Mouse (Mus musculus) lung, adult 2 months (tissue): ENCODE measurements at regions not wholly inside any gene's neighbourhood (a gene's known extent, or its start where the extent isn't known, plus 50 kb on each side); places are given as distances from the start of the nearest gene placed in this dataset.

Source experiments
- CTCF ChIP-seq: fragments of 200-500 bp; IDR thresholded peaks from 2 replicates; pipeline ENCODE4 v1.5.1; 2011; ENCODE audit warnings: mild to moderate bottlenecking, low read length, control low read depth; ENCODE audit not compliant: insufficient read depth
- POLR2A ChIP-seq: fragments of 200-500 bp; IDR thresholded peaks from 2 replicates; pipeline ENCODE4 v1.6.1; 2011; ENCODE audit warnings: low read depth, mild to moderate bottlenecking, control low read depth, low read length, borderline replicate concordance; ENCODE audit errors: extremely low read depth

DNA sequence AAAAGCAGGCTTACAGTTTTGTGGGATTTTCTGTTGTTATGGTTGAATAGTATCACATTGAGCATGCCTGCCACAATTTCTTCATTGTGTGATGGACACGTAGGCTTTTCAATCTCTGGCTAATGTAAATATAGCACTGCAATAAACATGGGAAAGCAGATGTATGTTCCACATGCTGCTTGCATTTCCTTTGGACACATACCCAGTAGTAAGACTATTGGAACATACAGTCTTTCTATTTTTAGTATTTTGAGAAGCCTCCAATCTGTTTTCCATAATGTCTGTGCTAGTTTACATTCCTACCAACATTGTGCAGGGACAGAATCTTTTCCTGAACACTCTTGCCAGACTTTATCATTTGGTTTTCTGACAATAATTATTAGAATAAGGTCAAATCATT, 1269.9 kb upstream of the A1bg start:
- TF ChIP-seq CTCF = no peak
- TF ChIP-seq POLR2A = no peak
